Mouse (Mus musculus) liver, postnatal 0 days (tissue): ENCODE results near the gene Mt2.

ENCODE experiments used
- CTCF ChIP-seq: sonication (generic); IDR thresholded peaks from 2 replicates; pipeline ENCODE4 v1.5.1; 2016; ENCODE audit warnings: antibody characterized with exemption, low read depth
- EP300 ChIP-seq: IDR thresholded peaks from 2 replicates; pipeline ENCODE4 v1.6.1; 2016; ENCODE audit warnings: antibody characterized with exemption, low read depth, mild to moderate bottlenecking

DNA sequence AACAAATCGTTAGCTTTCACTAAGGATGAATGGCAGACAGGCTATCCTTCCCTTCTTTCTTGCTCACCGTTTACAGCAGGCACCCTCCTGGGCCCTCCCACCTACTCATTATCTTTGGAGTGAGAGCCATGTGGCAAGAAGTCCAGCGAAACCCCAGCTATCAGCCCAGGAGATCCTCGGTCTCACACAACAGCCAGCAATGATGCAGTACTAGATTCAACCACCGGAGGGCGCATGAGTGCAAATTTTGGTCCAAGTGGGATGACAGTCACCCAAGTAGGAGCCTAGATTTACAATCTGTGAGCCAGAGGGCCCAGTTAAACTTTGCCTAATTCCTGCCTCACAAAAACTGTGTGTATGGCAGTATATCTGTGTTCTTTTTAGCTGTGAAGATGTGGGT is 5.2 kb upstream of the Mt2 start:
- TF ChIP-seq CTCF, result peak; percentile 96
- no peak for TF ChIP-seq EP300
